Mouse (Mus musculus) bone marrow macrophage, adult 2 months (primary cell): ENCODE data around the gene Shisa6.

ENCODE experiments used
- CTCF ChIP-seq: IDR thresholded peaks from 2 replicates; pipeline ENCODE4 v1.5.1; 2012; ENCODE audit warnings: low read depth, mild to moderate bottlenecking, low read length, moderate library complexity
- POLR2A ChIP-seq: IDR thresholded peaks from 2 replicates; pipeline ENCODE4 v1.6.1; 2012; ENCODE audit warnings: mild to moderate bottlenecking, low read depth, low read length, borderline replicate concordance

- no peak for TF ChIP-seq CTCF
- TF ChIP-seq POLR2A: no peak
Measured at GRCm38 (mm10) chr11:66567382-66567781, 41.6 kb upstream of the Shisa6 start.
